Mouse (Mus musculus): ENCODE data around the gene Impad1.
A peak's percentile ranks its signal among the peaks of the same experiment; 100 is the strongest.

Impad1 gene

DNA sequence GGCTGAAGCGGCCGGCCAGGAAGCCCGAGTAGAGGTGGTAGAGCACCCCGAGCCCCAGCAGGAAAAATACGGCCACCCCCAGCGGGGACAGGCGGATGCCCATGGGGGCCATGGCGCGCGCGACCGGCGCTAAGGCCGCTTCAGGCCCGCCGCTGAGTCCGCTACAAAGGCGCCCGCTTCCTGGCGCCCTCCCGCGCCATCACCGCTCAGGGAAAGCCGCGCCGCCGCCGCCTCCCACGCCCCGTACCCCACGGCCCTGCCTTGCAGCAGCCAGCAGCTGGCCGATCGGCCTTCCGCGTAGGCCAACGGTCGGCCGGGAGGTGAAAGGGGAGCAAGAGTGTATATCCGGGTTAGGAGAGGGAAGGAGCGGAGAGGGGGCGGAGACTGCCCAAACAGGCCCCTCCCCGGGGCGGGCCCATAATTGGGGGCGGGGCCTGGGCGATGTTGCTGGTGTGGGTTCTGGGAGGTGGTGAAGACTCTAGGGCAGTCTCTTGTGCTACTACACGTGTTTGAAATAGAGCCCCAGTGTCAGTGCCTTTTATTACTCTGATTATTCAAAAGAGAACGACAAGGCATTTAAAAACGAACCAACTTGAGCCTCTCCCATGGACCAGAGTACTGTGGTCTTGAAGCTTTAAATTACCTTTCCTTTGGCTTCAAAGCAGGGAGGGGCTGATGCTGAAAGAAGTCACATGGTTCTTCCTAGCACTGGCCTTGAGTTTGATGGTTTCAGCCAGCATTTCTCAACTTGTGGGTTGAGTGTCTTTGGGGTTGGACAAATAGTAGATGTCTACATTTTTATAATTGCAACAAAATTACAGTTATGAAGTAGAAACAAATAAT lies at the start of gene Impad1:
Gene Impad1 (minus strand): TSS at position 364 of the 843 bp plus-strand sequence.
- DNase-seq (ENCODE audit: low read depth, low spot score) = peak; percentile 68

- DNase-seq (ENCODE audit: low read depth, low spot score) = no peak
Observed at GRCm38 (mm10) chr4:4840145-4840544, 47.0 kb upstream of the Impad1 start.

- no peak for DNase-seq (ENCODE audit: low read depth, low spot score)
Observed at GRCm38 (mm10) chr4:4833789-4834295, 40.7 kb upstream of the Impad1 start.

- DNase-seq (ENCODE audit: low read depth, low spot score) = no peak
Observed at GRCm38 (mm10) chr4:4828131-4828530, 35.0 kb upstream of the Impad1 start.

- DNase-seq (ENCODE audit: low read depth, low spot score) = peak; percentile 27
Observed at GRCm38 (mm10) chr4:4822119-4822518, 29.0 kb upstream of the Impad1 start.

GRCm38 (mm10) chr4:4792141-4792991 lies 789 bp downstream of the Impad1 start:
- peak; percentile 15 for DNase-seq (ENCODE audit: low read depth, low spot score)

- no peak for DNase-seq (ENCODE audit: low read depth, low spot score)
Observed at GRCm38 (mm10) chr4:4791180-4791579, 2.0 kb downstream of the Impad1 start.

- DNase-seq (ENCODE audit: low read depth, low spot score) = no peak
Observed at GRCm38 (mm10) chr4:4785169-4785568, 8.0 kb downstream of the Impad1 start.

- DNase-seq (ENCODE audit: low read depth, low spot score) = no peak
Observed at GRCm38 (mm10) chr4:4784305-4784704, 8.8 kb downstream of the Impad1 start.

DNA sequence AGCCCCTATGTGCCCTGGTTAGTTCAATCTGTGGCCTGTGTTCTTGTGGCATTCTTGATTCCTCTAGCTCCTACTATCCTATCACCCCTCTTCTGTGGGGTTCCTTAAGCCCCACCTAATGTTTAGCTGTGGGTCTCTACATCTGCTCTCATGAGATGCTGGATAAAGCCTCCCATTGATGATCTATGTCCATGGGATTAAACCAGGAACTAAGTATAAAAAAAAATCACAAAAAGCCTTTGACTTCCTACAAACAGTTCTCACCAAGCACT lies 9.5 kb downstream of the Impad1 start:
- DNase-seq (ENCODE audit: low read depth, low spot score) = no peak

GRCm38 (mm10) chr4:4782882-4783685 lies 10.1 kb downstream of the Impad1 start:
- no peak for DNase-seq (ENCODE audit: low read depth, low spot score)

- DNase-seq (ENCODE audit: low read depth, low spot score) = no peak
Observed at GRCm38 (mm10) chr4:4779265-4779770, 13.8 kb downstream of the Impad1 start.

DNA sequence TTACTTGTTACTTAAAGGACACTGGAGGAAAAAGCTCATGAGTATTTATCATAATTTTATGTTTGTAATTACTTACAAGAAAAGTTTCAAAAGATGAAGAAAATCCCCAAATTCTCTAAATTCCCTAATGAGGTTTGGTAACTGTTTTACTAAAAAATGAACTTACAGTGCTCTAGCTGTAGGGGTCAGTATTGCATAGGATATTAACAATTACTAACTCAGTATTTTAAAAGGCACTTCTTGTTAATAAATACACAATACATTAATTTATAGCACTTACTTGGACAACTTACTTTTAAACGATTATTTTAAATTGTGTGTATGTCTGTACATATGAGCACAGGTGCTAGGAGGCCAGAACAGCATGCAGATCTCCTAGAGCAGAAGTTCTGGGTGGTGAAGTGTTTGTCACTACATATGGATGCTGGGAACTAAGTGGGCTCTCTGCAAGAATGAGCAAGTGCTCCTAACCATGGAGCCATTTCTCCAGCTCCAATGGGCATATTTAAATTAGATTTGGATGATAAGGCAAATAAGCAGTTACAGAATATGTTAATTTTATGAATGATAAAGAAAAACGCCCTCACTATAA lies 21.5 kb downstream of the Impad1 start:
- DNase-seq (ENCODE audit: low read depth, low spot score) = no peak

- DNase-seq (ENCODE audit: low read depth, low spot score) = no peak
Observed at GRCm38 (mm10) chr4:4765806-4766205, 27.3 kb downstream of the Impad1 start.

DNA sequence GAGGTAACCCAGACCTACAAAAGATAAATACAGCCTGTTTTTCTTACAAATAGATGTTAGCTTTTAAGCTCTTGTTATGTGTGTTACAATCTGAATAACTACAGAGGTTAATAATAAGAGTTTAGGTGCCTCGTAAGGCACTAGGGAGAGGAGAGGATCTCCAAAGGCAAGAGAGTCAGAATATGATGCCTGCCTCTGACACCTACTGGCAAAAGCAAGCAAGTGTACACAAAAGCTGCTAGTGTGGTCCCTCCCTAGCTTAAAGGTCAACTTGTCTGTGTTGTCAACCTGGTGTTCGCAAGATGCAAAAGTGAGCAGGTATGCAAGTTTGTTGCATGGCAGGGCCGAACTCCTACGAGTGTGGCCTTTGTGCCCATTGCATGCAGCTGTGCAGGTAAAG lies 34.8 kb downstream of the Impad1 start:
- no peak for DNase-seq (ENCODE audit: low read depth, low spot score)

- DNase-seq (ENCODE audit: low read depth, low spot score) = no peak
Observed at GRCm38 (mm10) chr4:4729427-4729826, 63.7 kb downstream of the Impad1 start.

DNA sequence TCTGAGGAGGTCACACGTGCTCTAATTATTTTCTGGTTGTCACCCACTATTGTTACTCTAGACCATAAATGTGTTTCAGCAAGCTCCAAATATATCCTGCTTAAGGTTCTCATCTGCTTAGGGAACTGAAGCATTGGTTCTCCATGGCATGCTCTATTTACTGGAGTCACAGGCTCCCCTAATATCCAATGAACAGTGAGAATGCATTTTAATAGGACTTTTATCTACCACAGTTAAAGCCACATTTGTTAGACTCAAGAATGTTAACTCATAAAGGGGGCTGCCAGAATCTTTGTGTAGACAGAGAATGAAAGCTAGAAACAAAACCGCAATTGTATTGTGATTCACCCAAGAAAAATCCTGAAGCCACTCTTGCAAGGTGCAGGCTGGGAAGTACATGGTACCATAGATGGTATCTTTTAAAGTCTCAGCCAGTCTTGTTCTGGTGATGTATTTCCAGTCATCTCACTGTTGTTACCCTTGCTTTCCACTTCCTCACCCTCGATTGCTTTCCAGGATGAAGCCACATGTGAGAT lies 66.8 kb downstream of the Impad1 start:
- no peak for DNase-seq (ENCODE audit: low read depth, low spot score)

DNA sequence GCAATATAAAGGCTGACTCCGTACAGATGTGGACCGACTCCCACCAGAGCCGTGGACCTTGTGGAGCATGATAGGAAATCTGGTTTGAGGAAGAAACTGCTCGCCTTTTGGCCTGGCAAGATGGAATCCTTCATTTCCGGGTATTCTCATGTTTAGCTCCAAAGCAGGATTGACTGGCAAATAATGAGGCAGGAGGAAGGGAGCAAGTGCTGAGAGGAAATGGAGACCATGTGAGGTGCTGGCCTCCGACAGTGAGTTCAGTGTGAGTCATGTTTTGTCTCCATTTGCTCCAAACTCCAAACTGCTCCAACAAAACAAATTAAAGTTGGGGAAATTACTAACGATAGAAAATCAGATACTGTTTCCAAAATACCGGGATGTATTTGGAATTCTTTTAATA lies 69.3 kb downstream of the Impad1 start:
- DNase-seq (ENCODE audit: low read depth, low spot score) = peak; percentile 26

DNA sequence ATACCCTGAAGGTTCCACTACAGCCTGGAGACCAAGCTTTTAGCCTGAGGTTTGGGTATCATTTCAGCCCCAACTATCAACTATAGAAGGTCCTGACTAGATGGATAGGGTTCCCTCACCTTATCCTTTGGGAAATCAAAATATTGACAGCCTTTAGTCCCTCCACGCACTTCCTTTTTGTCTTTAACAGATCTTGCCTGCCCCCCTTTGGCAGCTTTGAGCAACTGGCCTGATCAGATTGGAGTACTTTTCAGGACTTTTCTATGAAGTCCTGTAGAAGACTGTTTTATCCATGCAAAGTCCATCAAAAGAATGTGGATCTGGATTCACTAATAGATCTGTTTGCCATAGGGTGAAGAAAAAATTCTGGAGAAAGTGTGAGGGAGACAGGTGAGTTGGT lies 71.1 kb downstream of the Impad1 start:
- DNase-seq (ENCODE audit: low read depth, low spot score) = no peak

- no peak for DNase-seq (ENCODE audit: low read depth, low spot score)
Observed at GRCm38 (mm10) chr4:4717763-4718347, 75.3 kb downstream of the Impad1 start.

Measured in skeletal muscle tissue, adult 2 months (tissue).